Mouse (Mus musculus) G1E (cell line): ENCODE measurements around the gene Dach2. TPM values are rescaled to one million over a fixed set of nuclear protein-coding genes. Genes with fewer than 3 reads are reported as not detected.
A peak's percentile ranks its signal among the peaks of the same experiment; 100 is the strongest.
"Not testable (repeated sequence)": the region's sequence is repeated elsewhere in the genome, so short reads cannot be mapped to it uniquely, and the experiment has no call there.

Source experiments
- ATAC-seq: 2 replicates; pipeline ENCODE4 v1.8.0; 2016; ENCODE audit warnings: mild to moderate bottlenecking; ENCODE audit not compliant: insufficient number of reproducible peaks, poor library complexity, low FRiP score, severe bottlenecking; ENCODE audit errors: extremely low read depth
- DNase-seq: peaks from one replicate; pipeline ENCODE4 v3.0.0; 2012; ENCODE audit warnings: low spot score
- H3K27me3 ChIP-seq: 2 replicates; pipeline ENCODE4 v1.6.1; 2012; ENCODE audit warnings: mild to moderate bottlenecking, low read length, inconsistent platforms; ENCODE audit not compliant: insufficient read depth
- H3K36me3 ChIP-seq: replicated peaks from 2 replicates; pipeline ENCODE3; 2012; ENCODE audit warnings: mild to moderate bottlenecking, inconsistent platforms
- H3K4me1 ChIP-seq: 2 replicates; pipeline ENCODE4 v1.6.1; 2012; ENCODE audit warnings: low read depth, low read length, inconsistent platforms, mixed read lengths; ENCODE audit not compliant: insufficient read depth
- H3K4me3 ChIP-seq: 2 replicates; pipeline ENCODE4 v1.5.1; 2012; ENCODE audit warnings: low read depth, mild to moderate bottlenecking, inconsistent platforms, low read length, moderate library complexity, mixed read lengths
- H3K9me3 ChIP-seq: replicated peaks from 2 replicates; pipeline ENCODE4 v1.6.1; 2012; ENCODE audit warnings: inconsistent platforms
- CTCF ChIP-seq: IDR thresholded peaks from 2 replicates; pipeline ENCODE4 v1.5.1; 2012; ENCODE audit warnings: low read depth, low read length, inconsistent platforms, mixed read lengths
- GATA1 ChIP-seq: IDR thresholded peaks from 2 replicates; pipeline ENCODE4 v1.6.1; 2012; ENCODE audit warnings: borderline replicate concordance, low read length, inconsistent platforms, mixed read lengths
- GATA2 ChIP-seq: IDR thresholded peaks from 2 replicates; pipeline ENCODE4 v1.6.1; 2012; ENCODE audit warnings: low read depth, low read length, inconsistent platforms, borderline replicate concordance
- POLR2AphosphoS5 ChIP-seq: IDR thresholded peaks from 2 replicates; pipeline ENCODE4 v1.6.1; 2012; ENCODE audit warnings: low read depth, low read length, inconsistent platforms; ENCODE audit not compliant: insufficient replicate concordance
- TAL1 ChIP-seq: conservative IDR thresholded peaks from 2 replicates; pipeline ENCODE4 v1.6.1; 2012; ENCODE audit warnings: low read depth, low read length, inconsistent platforms, mixed read lengths
- polyA plus RNA-seq: library from polyadenylated mRNA; stranded (reverse); fragments of >175 nt; gene quantifications from 2 replicates; pipeline ENCODE4 v1.2.3, GENCODE M21; 2012
- total RNA-seq, 2 experiments: library from RNA; stranded (forward) in 1 of 2; stranded (reverse) in 1 of 2; fragments of 200-1000 nt in 1 of 2; fragments of >200 nt in 1 of 2; fragmentation: Nextera tagmentation in 1 of 2; gene quantifications; 2 replicates each; pipeline ENCODE4 v1.2.3; 2014 to 2017

The Dach2 gene
- 0.38 and 0.49 TPM in 2 replicates for total RNA-seq (2014; fragmentation: Nextera tagmentation)
- 0.06 and 0.11 TPM in 2 replicates for total RNA-seq (2017)
- polyA plus RNA-seq = not detected in 2 replicates

- ATAC-seq (no peak), DNase-seq (no peak)
- Histone ChIP-seq H3K27me3 (no peaks in the 10 kb centered on the region), H3K9me3 (no peaks in the 10 kb centered on the region), H3K36me3 (no peaks in the 10 kb centered on the region), H3K4me3 (peak within 1 kb of the TSS; percentile 16; the same call in 1 of the 2 replicates), H3K4me1 (no peaks in the 10 kb centered on the region)
- TF ChIP-seq CTCF (no peak), POLR2AphosphoS5 (no peak), GATA2 (no peak), TAL1 (no peak), GATA1 (no peak)
These were observed at the start of gene Dach2 for GRCm38 (mm10) chrX:113297404-113297803. Gene Dach2, plus strand, starts transcription at chrX:113297510.

GRCm38 (mm10) chrX:113252427-113252826 lies 44.9 kb upstream of the Dach2 start:
- H3K27me3 ChIP-seq, H3K9me3 ChIP-seq, H3K36me3 ChIP-seq, H3K4me1 ChIP-seq, ATAC-seq, H3K4me3 ChIP-seq, DNase-seq: not testable (repeated sequence)

- peak overlapping the region; percentile 16; the same call in 1 of the 2 replicates for H3K4me3 ChIP-seq
These were observed 721 bp downstream of the Dach2 start for GRCm38 (mm10) chrX:113298031-113298430.

GRCm38 (mm10) chrX:113298468-113298867 lies 1.2 kb downstream of the Dach2 start:
- no peak for DNase-seq
- Histone ChIP-seq H3K36me3 (no peaks in the 10 kb centered on the region), H3K4me1 (no peaks in the 10 kb centered on the region), H3K27me3 (no peaks in the 10 kb centered on the region), H3K9me3 (no peaks in the 10 kb centered on the region), H3K4me3 (peak overlapping the region; percentile 16; the same call in 1 of the 2 replicates)
- ATAC-seq = no peak
- TF ChIP-seq GATA1 (no peak), TAL1 (no peak), POLR2AphosphoS5 (no peak), CTCF (no peak), GATA2 (no peak)

More at GRCm38 (mm10) chrX:113298031-113298430, 721 bp downstream of the Dach2 start:
- ATAC-seq (peak; percentile 76), DNase-seq (no peak)
- H3K9me3 ChIP-seq = no peaks in the 10 kb centered on the region
- TF ChIP-seq POLR2AphosphoS5 = no peak
- no peak for TF ChIP-seq GATA1
- TF ChIP-seq CTCF = no peak
- no peak for TF ChIP-seq GATA2
- TF ChIP-seq TAL1 = no peak
- no peaks in the 10 kb centered on the region for H3K4me1 ChIP-seq
- no peaks in the 10 kb centered on the region for H3K36me3 ChIP-seq
- no peaks in the 10 kb centered on the region for H3K27me3 ChIP-seq

- TF ChIP-seq POLR2AphosphoS5 (no peak), CTCF (no peak), GATA1 (no peak), GATA2 (no peak), TAL1 (no peak)
- Histone ChIP-seq H3K36me3 (no peaks in the 10 kb centered on the region), H3K4me1 (no peaks in the 10 kb centered on the region), H3K4me3 (no peak overlapping the region), H3K27me3 (no peaks in the 10 kb centered on the region), H3K9me3 (no peaks in the 10 kb centered on the region)
- ATAC-seq (no peak), DNase-seq (no peak)
These were observed 7.0 kb downstream of the Dach2 start for GRCm38 (mm10) chrX:113304323-113304722.

GRCm38 (mm10) chrX:113338143-113338542 lies 40.8 kb downstream of the Dach2 start:
- Histone ChIP-seq H3K27me3 (no peaks in the 10 kb centered on the region), H3K36me3 (no peaks in the 10 kb centered on the region), H3K9me3 (no peaks in the 10 kb centered on the region), H3K4me1 (no peaks in the 10 kb centered on the region), H3K4me3 (no peak overlapping the region)
- DNase-seq = no peak
- no peak for ATAC-seq
- no peak for TF ChIP-seq CTCF
- TF ChIP-seq GATA2 = no peak
- no peak for TF ChIP-seq POLR2AphosphoS5
- TF ChIP-seq TAL1 = no peak
- no peak for TF ChIP-seq GATA1

GRCm38 (mm10) chrX:113394417-113394816 lies 97.1 kb downstream of the Dach2 start:
- no peaks in the 10 kb centered on the region for H3K36me3 ChIP-seq
- H3K4me1 ChIP-seq = no peaks in the 10 kb centered on the region
- no peaks in the 10 kb centered on the region for H3K9me3 ChIP-seq
- no peak overlapping the region for H3K4me3 ChIP-seq
- ATAC-seq (no peak), DNase-seq (no peak)
- no peaks in the 10 kb centered on the region for H3K27me3 ChIP-seq
- no peak for TF ChIP-seq CTCF
- TF ChIP-seq TAL1 = no peak
- no peak for TF ChIP-seq POLR2AphosphoS5
- no peak for TF ChIP-seq GATA2
- no peak for TF ChIP-seq GATA1
